Comparison of ENCODE assay signal across 13 mouse cellular contexts in genomic region chr3:85829047-85829446, GRCm38 (mm10). TPM values are rescaled to one million over a fixed set of nuclear protein-coding genes. Genes with fewer than 3 reads are reported as not detected.
DNase-seq lines count a peak whose midpoint lies in the region; ATAC-seq and TF ChIP-seq lines count a peak whose summit lies in the region.
"Had no signal": no experiment of that assay in that cellular context is flagged by ENCODE, and none has a peak within 500 bp of the region (broad histone marks: within the 10 kb centered on the region; RNA-seq: fewer than 3 reads in every experiment).

No protein-coding gene starts in this region.

- no peak overlapping the region for H3K4me3 ChIP-seq in intestine, embryonic 15.5 days (replicated peaks)
- no peak overlapping the region for H3K4me3 ChIP-seq in intestine, postnatal 0 days (ENCODE audit: low read depth, low read length)
- H3K4me3 ChIP-seq in gastrocnemius, adult 2 months = no peak overlapping the region
- no peak overlapping the region for H3K4me3 ChIP-seq in lung, adult 2 months (replicated peaks; ENCODE audit: extremely low read depth, low read depth, low read length)
- H3K4me3 ChIP-seq in hindbrain, embryonic 12.5 days = no peak overlapping the region
- H3K4me3 ChIP-seq: limb, embryonic 13.5 days had no signal

- no peaks in the 10 kb centered on the region for H3K27me3 ChIP-seq in intestine, embryonic 15.5 days (replicated peaks)
- H3K27me3 ChIP-seq in intestine, postnatal 0 days (replicated peaks; ENCODE audit: control insufficient read depth, insufficient read depth, low read length) = no peaks in the 10 kb centered on the region
- no peaks in the 10 kb centered on the region for H3K27me3 ChIP-seq in hindbrain, embryonic 12.5 days
- H3K27me3 ChIP-seq: limb, embryonic 13.5 days had no signal

- no peak for TF ChIP-seq CTCF in intestine, postnatal 0 days (IDR thresholded peaks at IDR 0.05; ENCODE audit: low read depth)
- no peak for TF ChIP-seq CTCF in gastrocnemius, adult 2 months (IDR thresholded peaks at IDR 0.05)
- TF ChIP-seq CTCF in lung, adult 2 months (IDR thresholded peaks at IDR 0.05; ENCODE audit: insufficient read depth, low read length) = no peak

- 0 out of 2 replicates have a peak, but pooled peaks have one; percentile 25 for ATAC-seq in intestine, embryonic 15.5 days
- ATAC-seq in intestine, postnatal 0 days = no peak
- ATAC-seq in erythroid progenitor cell, adult 5-6 weeks (replicated peaks; ENCODE audit: low FRiP score, poor library complexity, severe bottlenecking) = no peak
- no peak for ATAC-seq in hindbrain, embryonic 12.5 days (ENCODE audit: low FRiP score)

- peak; percentile 3 for DNase-seq in cerebellum, adult 8-10 months
- DNase-seq in gastrocnemius, adult 2 months = peak; percentile 77
- DNase-seq in lung, adult 2 months = peak; percentile 35
- no peak for DNase-seq in c-Kit-positive CD71-positive TER-119-positive erythroid progenitor cells, embryonic 14.5 days (ENCODE audit: low spot score)
- DNase-seq: heart, postnatal 36 days; thymus, adult 18-20 months had no signal

- H3K4me2 ChIP-seq in intestine, embryonic 15.5 days (replicated peaks) = no peak overlapping the region
- no peak overlapping the region for H3K4me2 ChIP-seq in intestine, postnatal 0 days (replicated peaks; ENCODE audit: low read depth)
- H3K4me2 ChIP-seq in hindbrain, embryonic 12.5 days (replicated peaks) = no peak overlapping the region
- H3K4me2 ChIP-seq: limb, embryonic 13.5 days had no signal

- no peak overlapping the region for H3K9ac ChIP-seq in intestine, embryonic 15.5 days
- no peak overlapping the region for H3K9ac ChIP-seq in intestine, postnatal 0 days (ENCODE audit: low read depth, low read length)
- H3K9ac ChIP-seq in hindbrain, embryonic 12.5 days = no peak overlapping the region
- H3K9ac ChIP-seq: limb, embryonic 13.5 days had no signal

- no peaks in the 10 kb centered on the region for H3K36me3 ChIP-seq in intestine, embryonic 15.5 days
- no peaks in the 10 kb centered on the region for H3K36me3 ChIP-seq in intestine, postnatal 0 days (ENCODE audit: control insufficient read depth, insufficient read depth)
- no peaks in the 10 kb centered on the region for H3K36me3 ChIP-seq in hindbrain, embryonic 12.5 days
- H3K36me3 ChIP-seq: limb, embryonic 13.5 days had no signal

- no peak for TF ChIP-seq POLR2A in lung, adult 2 months (IDR thresholded peaks at IDR 0.05; ENCODE audit: borderline replicate concordance, extremely low read depth, low read depth, low read length)

- 61% methylated on average over 4 of the region's 4 CpGs for WGBS in intestine, embryonic 15.5 days
- WGBS in intestine, postnatal 0 days = 51% methylated on average over 4 of the region's 4 CpGs
- 37% methylated on average over 4 of the region's 4 CpGs for WGBS in lung, adult 2 months
- 71% methylated on average over 4 of the region's 4 CpGs for WGBS in hindbrain, embryonic 12.5 days

- no peaks in the 10 kb centered on the region for H3K4me1 ChIP-seq in intestine, embryonic 15.5 days (replicated peaks)
- H3K4me1 ChIP-seq in intestine, postnatal 0 days (replicated peaks; ENCODE audit: control insufficient read depth, insufficient read depth, low read length) = no peaks in the 10 kb centered on the region
- no peaks in the 10 kb centered on the region for H3K4me1 ChIP-seq in lung, adult 2 months (ENCODE audit: control insufficient read depth, insufficient read depth, low read length)
- H3K4me1 ChIP-seq in hindbrain, embryonic 12.5 days = peaks cover 2% of the 10 kb centered on the region; the same call in 1 of the 2 replicates

- intact Hi-C loops in gastrocnemius, adult 2 months (cut with DNase I) = no loop called here

- H3K9me3 ChIP-seq in intestine, embryonic 15.5 days = no peaks in the 10 kb centered on the region
- H3K9me3 ChIP-seq in intestine, postnatal 0 days (ENCODE audit: control insufficient read depth) = no peaks in the 10 kb centered on the region
- no peaks in the 10 kb centered on the region for H3K9me3 ChIP-seq in hindbrain, embryonic 12.5 days (replicated peaks)
- H3K9me3 ChIP-seq: limb, embryonic 13.5 days had no signal

- H3K27ac ChIP-seq in intestine, embryonic 15.5 days = no peak overlapping the region
- H3K27ac ChIP-seq in intestine, postnatal 0 days (ENCODE audit: low read depth, low read length) = no peak overlapping the region
- H3K27ac ChIP-seq in gastrocnemius, adult 2 months = peak overlapping the region; percentile 69
- H3K27ac ChIP-seq in hindbrain, embryonic 12.5 days = no peak overlapping the region
- H3K27ac ChIP-seq: limb, embryonic 13.5 days had no signal

RNA-seq across cellular contexts. Expression of gene Fam160a1, which starts 12.0 kb away (rescaled TPM):
- polyA plus RNA-seq in intestine, embryonic 15.5 days (2015; fragmentation: Nextera tagmentation; extraction: Ambion mirVana) = 3.1 and 3.3 TPM in 2 replicates
- polyA plus RNA-seq in intestine, postnatal 0 days (2015; fragmentation: Nextera tagmentation; extraction: Ambion mirVana) = 2.3 and 2.6 TPM in 2 replicates
- 10 to 100 TPM; 54.3 to 56.8 TPM for total RNA-seq in gastrocnemius, adult 2 months (2021)
- polyA plus RNA-seq in lung, adult 2 months (2012; rRNA removed) = 9.8 and 14.0 TPM in 2 replicates
- 1.3 TPM in 1 of 2 replicates, not detected in the other for total RNA-seq in erythroid progenitor cell, adult 5-6 weeks (2015; ENCODE audit: low replicate concordance)
- total RNA-seq in erythroid progenitor cell, adult 5-6 weeks (2017; ENCODE audit: low replicate concordance) = 0.53 TPM in 1 of 2 replicates, not detected in the other
- polyA plus RNA-seq in hindbrain, embryonic 12.5 days (2016; fragmentation: Nextera tagmentation; extraction: Ambion mirVana) = 1.6 and 1.7 TPM in 2 replicates
- total RNA-seq: granulocyte monocyte progenitor cell, adult 5-6 weeks; megakaryocyte progenitor cell, adult 5-6 weeks had no signal

RNA-seq across cellular contexts. Expression of gene Glt28d2, which starts 58.3 kb away (rescaled TPM):
- polyA plus RNA-seq in intestine, embryonic 15.5 days (2015; fragmentation: Nextera tagmentation; extraction: Ambion mirVana) = 2.0 and 2.7 TPM in 2 replicates
- 2.6 and 3.3 TPM in 2 replicates for polyA plus RNA-seq in intestine, postnatal 0 days (2015; fragmentation: Nextera tagmentation; extraction: Ambion mirVana)
- total RNA-seq in gastrocnemius, adult 2 months (2021) = 1 to 10 TPM; 8.0 to 9.4 TPM
- polyA plus RNA-seq in lung, adult 2 months (2012; rRNA removed) = 1.9 and 2.6 TPM in 2 replicates
- not detected in 2 replicates for total RNA-seq in erythroid progenitor cell, adult 5-6 weeks (2015; ENCODE audit: low replicate concordance)
- not detected in 2 replicates for total RNA-seq in erythroid progenitor cell, adult 5-6 weeks (2017; ENCODE audit: low replicate concordance)
- 0.46 and 0.50 TPM in 2 replicates for polyA plus RNA-seq in hindbrain, embryonic 12.5 days (2016; fragmentation: Nextera tagmentation; extraction: Ambion mirVana)
- total RNA-seq: granulocyte monocyte progenitor cell, adult 5-6 weeks; megakaryocyte progenitor cell, adult 5-6 weeks had no signal

RNA-seq across cellular contexts. Expression of gene Gm37240, which starts 58.3 kb away (rescaled TPM):
- 4.8 and 6.5 TPM in 2 replicates for polyA plus RNA-seq in intestine, embryonic 15.5 days (2015; fragmentation: Nextera tagmentation; extraction: Ambion mirVana)
- 3.3 and 4.5 TPM in 2 replicates for polyA plus RNA-seq in intestine, postnatal 0 days (2015; fragmentation: Nextera tagmentation; extraction: Ambion mirVana)
- 10 to 100 TPM; 34.5 to 37.4 TPM for total RNA-seq in gastrocnemius, adult 2 months (2021)
- polyA plus RNA-seq in lung, adult 2 months (2012; rRNA removed) = 11.8 and 16.9 TPM in 2 replicates
- not detected in 2 replicates for total RNA-seq in erythroid progenitor cell, adult 5-6 weeks (2015; ENCODE audit: low replicate concordance)
- not detected in 2 replicates for total RNA-seq in erythroid progenitor cell, adult 5-6 weeks (2017; ENCODE audit: low replicate concordance)
- polyA plus RNA-seq in hindbrain, embryonic 12.5 days (2016; fragmentation: Nextera tagmentation; extraction: Ambion mirVana) = 1.4 and 3.3 TPM in 2 replicates
- total RNA-seq: granulocyte monocyte progenitor cell, adult 5-6 weeks; megakaryocyte progenitor cell, adult 5-6 weeks had no signal
